Mouse (Mus musculus) ES-E14 (cell line): Measurements from ENCODE around the gene Btbd3. TPM values are rescaled to one million over a fixed set of nuclear protein-coding genes. Genes with fewer than 3 reads are reported as not detected.
"Not testable (repeated sequence)": the region's sequence is repeated elsewhere in the genome, so short reads cannot be mapped to it uniquely, and the experiment has no call there.

Source experiments
- DNase-seq: peaks from one replicate; pipeline ENCODE4 v3.0.0-alpha.2; 2013; ENCODE audit warnings: low read depth, low spot score
- H3K27ac ChIP-seq: 2 replicates; pipeline ENCODE4 v1.5.1; 2012; ENCODE audit warnings: low read depth, mild to moderate bottlenecking, low read length, moderate library complexity, mixed read lengths; ENCODE audit not compliant: poor library complexity, insufficient read depth, severe bottlenecking
- H3K36me3 ChIP-seq: 2 replicates; pipeline ENCODE4 v1.6.1; 2012; ENCODE audit warnings: mild to moderate bottlenecking, low read length, moderate library complexity, mixed read lengths; ENCODE audit not compliant: control insufficient read depth, poor library complexity, insufficient read depth, severe bottlenecking
- H3K4me1 ChIP-seq, 2 experiments: fragments of 150-350 bp in 1 of 2; sonication (generic) in 1 of 2; 2 replicates each; pipeline ENCODE4 v1.6.1; 2012; ENCODE audit warnings: low read length in 2 of 2, mild to moderate bottlenecking in 1 of 2, mixed read lengths in 1 of 2; ENCODE audit not compliant: control insufficient read depth in 2 of 2, insufficient read depth in 2 of 2, poor library complexity in 1 of 2
- H3K4me3 ChIP-seq, 2 experiments: fragments of 150-350 bp in 1 of 2; sonication (generic) in 1 of 2; 2 replicates each; pipeline ENCODE4 v1.5.1; 2012; ENCODE audit warnings: low read length in 2 of 2, low read depth in 1 of 2, mild to moderate bottlenecking in 1 of 2, mixed read lengths in 1 of 2; ENCODE audit not compliant: insufficient read depth in 1 of 2, poor library complexity in 1 of 2, severe bottlenecking in 1 of 2
- H3K9ac ChIP-seq: 2 replicates; pipeline ENCODE4 v1.6.1; 2012; ENCODE audit warnings: low read depth, mild to moderate bottlenecking, low read length, mixed read lengths; ENCODE audit not compliant: poor library complexity, insufficient read depth, severe bottlenecking
- H3K9me3 ChIP-seq: fragments of 150-350 bp; sonication (generic); 2 replicates; pipeline ENCODE4 v1.6.1; 2012; ENCODE audit warnings: low read depth, mild to moderate bottlenecking, low read length; ENCODE audit not compliant: control insufficient read depth, insufficient read depth
- CHD2 ChIP-seq: IDR thresholded peaks from 2 replicates; pipeline ENCODE4 v1.6.1; 2014; ENCODE audit warnings: mild to moderate bottlenecking, low read depth, low read length, inconsistent platforms
- HCFC1 ChIP-seq: IDR thresholded peaks from 2 replicates; pipeline ENCODE4 v1.6.1; 2012; ENCODE audit warnings: low read length, inconsistent platforms, borderline replicate concordance; ENCODE audit not compliant: insufficient read depth
- MAFK ChIP-seq: IDR thresholded peaks from 2 replicates; pipeline ENCODE4 v1.6.1; 2014; ENCODE audit warnings: mild to moderate bottlenecking, low read depth, low read length, inconsistent platforms; ENCODE audit not compliant: insufficient read depth
- ZC3H11A ChIP-seq: IDR thresholded peaks from 2 replicates; pipeline ENCODE4 v1.6.1; 2012; ENCODE audit warnings: low read depth, mild to moderate bottlenecking, inconsistent platforms, low read length, borderline replicate concordance
- ZNF384 ChIP-seq: IDR thresholded peaks from 2 replicates; pipeline ENCODE4 v1.6.1; 2012; ENCODE audit warnings: low read depth, low read length, inconsistent platforms
- in situ Hi-C, 2 experiments: fragments of 600-800 bp; cut with MboI; formaldehyde crosslinking; loops; one replicate each; pipeline ENCODE4 v1.15.1; 2025; ENCODE audit warnings: low sequenced_read_pairs in 2 of 2, inconsistent platforms in 1 of 2; ENCODE audit not compliant: unreplicated experiment in 2 of 2
- total RNA-seq: library from RNA; depleted of rRNA; stranded (reverse); fragments of 300-350 nt; gene quantifications from 2 replicates; pipeline ENCODE4 v1.2.3, GENCODE M21; 2012

Btbd3 gene
- total RNA-seq, 1 experiment = 10.2 TPM

DNA sequence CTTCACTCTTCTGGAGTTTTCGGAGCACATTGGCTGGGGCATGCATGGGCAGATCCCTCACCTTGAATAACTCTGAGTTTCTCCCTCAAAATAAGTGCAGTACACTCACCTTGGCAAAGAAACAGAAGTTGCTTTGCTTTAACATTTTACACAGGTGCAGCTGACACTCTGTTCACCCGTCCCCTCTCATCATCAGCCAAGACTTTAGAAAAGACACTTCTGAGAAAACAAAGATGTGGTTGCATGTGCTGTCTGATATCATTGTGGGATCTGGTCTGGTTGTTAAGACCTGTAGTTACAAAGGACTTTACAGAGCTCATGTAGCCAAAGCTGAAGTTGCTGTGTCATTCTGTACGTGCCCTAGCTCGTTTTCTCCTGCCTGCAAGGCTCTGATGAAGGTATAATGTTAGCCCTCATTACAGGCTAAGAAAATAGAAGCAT is 64.7 kb downstream of the Btbd3 start:
- Histone ChIP-seq H3K9ac (no peak overlapping the region), H3K4me3 (no peak overlapping the region), H3K27ac (no peak overlapping the region), H3K4me1 (no peaks in the 10 kb centered on the region), H3K36me3 (no peaks in the 10 kb centered on the region), H3K9me3 (no peaks in the 10 kb centered on the region)
- DNase-seq = no peak
- in situ Hi-C loops = no loop called here
- TF ChIP-seq HCFC1 = no peak
- TF ChIP-seq MAFK = no peak
- TF ChIP-seq CHD2 = no peak
- no peak for TF ChIP-seq ZNF384
- TF ChIP-seq ZC3H11A = no peak

DNA sequence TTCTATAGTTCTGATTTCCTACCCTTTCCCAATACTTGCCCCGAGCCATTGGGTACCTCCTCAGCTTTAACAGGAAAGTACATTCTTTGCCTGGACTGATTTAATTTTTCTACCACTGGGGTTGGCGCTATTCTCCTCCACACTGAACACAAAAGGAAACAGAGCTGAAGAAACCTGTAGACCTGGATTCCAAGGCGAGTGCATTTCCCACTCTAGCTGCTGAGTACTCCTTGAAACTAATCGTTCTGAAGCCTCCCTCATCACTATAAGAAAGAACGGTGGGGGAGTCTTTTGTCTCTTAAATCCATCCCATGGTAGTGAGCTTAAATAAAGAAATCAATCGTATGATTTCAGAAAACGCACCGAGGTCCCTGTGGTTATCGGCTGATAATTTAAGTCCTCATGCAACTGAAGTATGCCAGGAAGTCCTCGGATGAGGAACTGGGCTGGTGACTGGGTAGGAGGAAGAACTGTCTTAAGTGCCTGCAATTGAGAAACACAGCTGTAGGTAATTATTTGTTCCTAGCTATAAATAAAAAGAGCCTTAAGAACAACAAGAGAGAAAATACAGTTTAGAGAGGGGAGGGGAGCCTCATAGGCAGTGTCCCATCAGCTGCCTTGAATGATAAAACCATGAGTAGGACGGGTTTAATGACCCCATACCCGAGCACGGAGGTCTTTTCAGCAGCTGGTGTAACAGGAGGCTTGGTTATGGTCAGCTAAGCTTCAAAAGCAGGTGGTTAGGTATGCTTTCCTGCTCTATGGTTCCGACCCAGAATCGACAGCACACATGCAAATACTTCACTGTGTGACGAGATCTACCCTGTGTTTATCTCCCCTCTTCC is 66.1 kb downstream of the Btbd3 start:
- H3K27ac ChIP-seq = no peak overlapping the region
- no peak for DNase-seq
- H3K36me3 ChIP-seq = no peaks in the 10 kb centered on the region
- TF ChIP-seq HCFC1 = no peak
- no peak for TF ChIP-seq ZC3H11A
- no peak for TF ChIP-seq MAFK
- TF ChIP-seq CHD2 = no peak
- no peak for TF ChIP-seq ZNF384
- H3K4me3 ChIP-seq = no peak overlapping the region
- H3K9ac ChIP-seq = no peak overlapping the region
- in situ Hi-C loops = no loop called here
- no peaks in the 10 kb centered on the region; a peak in 1 of 4 replicates for H3K4me1 ChIP-seq
- H3K9me3 ChIP-seq = no peaks in the 10 kb centered on the region

DNA sequence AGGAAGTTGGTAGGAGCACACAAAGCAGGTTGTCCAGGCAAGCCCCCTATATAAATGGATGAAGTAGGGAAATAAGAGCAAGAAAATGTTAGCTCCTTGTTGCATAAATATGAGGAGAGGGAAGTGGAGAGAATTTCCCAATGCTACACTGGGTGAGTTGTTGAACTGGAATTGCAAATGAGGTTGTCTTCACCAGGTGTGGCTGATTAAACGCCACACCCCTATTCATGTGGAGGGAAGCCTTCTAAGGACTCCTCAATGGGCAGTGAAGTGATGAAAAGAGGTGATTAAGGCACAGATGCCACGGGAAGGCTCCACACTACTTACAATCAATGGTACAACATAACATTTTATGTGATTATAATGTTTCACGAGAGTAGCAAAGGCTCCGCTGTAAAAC is 70.0 kb downstream of the Btbd3 start:
- DNase-seq = no peak
- no peak overlapping the region for H3K4me3 ChIP-seq
- H3K36me3 ChIP-seq = no peaks in the 10 kb centered on the region
- no peak overlapping the region for H3K27ac ChIP-seq
- in situ Hi-C loops = no loop called here
- H3K4me1 ChIP-seq = no peaks in the 10 kb centered on the region; a peak in 1 of 4 replicates
- no peak overlapping the region for H3K9ac ChIP-seq
- TF ChIP-seq ZC3H11A (no peak), CHD2 (no peak), HCFC1 (no peak), ZNF384 (no peak), MAFK (no peak)
- H3K9me3 ChIP-seq = no peaks in the 10 kb centered on the region

DNA sequence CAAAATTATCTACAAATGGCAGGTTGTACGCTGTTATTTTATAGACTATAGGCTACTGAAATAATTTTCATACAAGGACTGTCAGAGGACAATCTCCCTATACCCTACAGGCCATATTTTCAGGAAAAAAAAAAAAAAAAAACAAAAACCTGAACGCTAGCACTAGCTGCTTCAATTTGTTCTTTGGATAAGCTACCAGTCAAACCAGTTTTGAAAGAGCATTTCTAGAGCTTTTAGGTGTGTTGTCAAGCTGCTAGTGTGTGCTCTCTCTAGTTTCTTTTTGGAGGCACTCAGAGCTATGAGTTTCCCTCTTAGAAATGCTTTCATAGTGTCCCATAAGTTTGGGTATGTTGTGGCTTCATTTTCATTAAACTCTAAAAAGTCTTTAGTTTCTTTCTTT is 77.8 kb downstream of the Btbd3 start:
- in situ Hi-C loops, H3K36me3 ChIP-seq, H3K4me1 ChIP-seq, H3K9me3 ChIP-seq, H3K27ac ChIP-seq, H3K9ac ChIP-seq, DNase-seq, H3K4me3 ChIP-seq: not testable (repeated sequence)

DNA sequence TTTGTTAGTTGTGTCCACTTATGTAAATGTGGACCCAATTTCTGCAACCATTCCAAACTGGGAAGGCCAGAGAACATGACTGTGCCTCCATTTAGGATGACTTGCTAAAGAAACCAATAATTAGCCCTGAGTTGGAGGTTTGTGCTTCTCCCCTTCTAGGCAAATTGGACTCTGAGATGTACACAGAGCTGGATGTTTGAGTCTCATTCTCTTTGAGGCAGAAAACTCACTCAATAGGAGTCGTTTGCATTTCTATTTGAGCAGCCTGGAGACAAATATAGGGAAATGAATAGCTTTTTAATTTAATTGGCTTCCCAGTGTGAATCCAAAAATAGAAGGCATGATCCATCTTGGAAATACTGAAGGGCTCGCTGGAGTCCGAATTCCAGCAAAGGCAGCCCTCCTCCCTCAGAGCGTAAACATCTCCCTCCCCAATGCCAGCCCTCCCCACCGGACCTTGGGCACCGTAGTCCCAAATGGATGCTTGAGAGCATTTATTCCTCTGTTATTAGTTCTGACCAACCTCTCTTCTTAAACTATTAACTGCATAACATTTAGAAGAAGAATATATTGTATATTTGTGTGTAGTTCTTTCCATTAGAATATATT is 81.6 kb downstream of the Btbd3 start:
- H3K4me1 ChIP-seq = peaks cover 0 to 1% of the 10 kb centered on the region in 2 experiments; a peak in 1 of 4 replicates
- no peaks in the 10 kb centered on the region for H3K36me3 ChIP-seq
- H3K9ac ChIP-seq = no peak overlapping the region
- H3K4me3 ChIP-seq = no peak overlapping the region
- TF ChIP-seq CHD2 (no peak), ZC3H11A (no peak), ZNF384 (no peak), HCFC1 (no peak)
- no peak overlapping the region for H3K27ac ChIP-seq
- no peak for DNase-seq
- in situ Hi-C loops = no loop called here
- no peaks in the 10 kb centered on the region for H3K9me3 ChIP-seq
